ENCODE assay signal across 9 mouse cellular contexts in the genomic region with DNA sequence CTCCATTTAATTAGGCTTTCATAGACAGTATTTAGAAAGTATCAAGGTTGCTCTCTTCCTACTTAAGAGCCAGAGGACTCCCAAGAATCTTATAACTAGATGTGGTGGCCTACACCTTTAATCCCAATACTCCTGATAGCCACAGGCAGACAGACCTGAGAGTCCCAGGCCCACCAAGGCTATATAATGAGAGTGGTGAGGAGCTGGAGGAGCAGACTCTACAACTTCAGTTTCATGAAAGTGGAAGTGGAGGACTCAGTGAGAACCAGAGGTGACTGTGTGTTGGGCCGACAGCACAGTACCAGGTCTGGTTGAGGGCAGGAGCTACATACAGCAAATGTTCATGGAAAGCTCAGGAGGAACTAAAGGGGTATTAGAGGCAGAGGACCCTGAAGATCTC. TPM values are rescaled to one million over a fixed set of nuclear protein-coding genes. Genes with fewer than 3 reads are reported as not detected.
A peak's percentile ranks its signal among the peaks of the same experiment; 100 is the strongest.
DNase-seq lines count a peak whose midpoint lies in the region; ATAC-seq and TF ChIP-seq lines count a peak whose summit lies in the region.
"Had no signal": no experiment of that assay in that cellular context is flagged by ENCODE, and none has a peak within 500 bp of the region (broad histone marks: within the 10 kb centered on the region; RNA-seq: fewer than 3 reads in every experiment).

No protein-coding gene starts in this region.

- DNase-seq in heart, embryonic 10.5 days (ENCODE audit: low spot score): peak; percentile 60
- no peak for DNase-seq in heart, postnatal 4 days
- no peak for DNase-seq in heart, postnatal 0 days (ENCODE audit: low spot score)
- DNase-seq in midbrain, embryonic 10.5 days (ENCODE audit: low spot score): peak; percentile 12
- no peak for DNase-seq in Muller cell, postnatal 12 days (ENCODE audit: inconsistent ontology term)
- no peak for DNase-seq in thymus, adult 2 months
- DNase-seq in thymus, postnatal 10 days (ENCODE audit: low spot score in 2 of 2): no peak

- 96% methylated on average over 1 of the region's 1 CpGs for WGBS in heart, embryonic 10.5 days
- 90% methylated on average over 1 of the region's 1 CpGs for WGBS in bone marrow, adult 2 months
- 92% methylated on average over 1 of the region's 1 CpGs for WGBS in heart, postnatal 0 days
- WGBS in midbrain, embryonic 10.5 days: 93% methylated on average over 1 of the region's 1 CpGs
- WGBS in thymus, adult 2 months: 100% methylated on average over 1 of the region's 1 CpGs

- peaks cover 4% of the 10 kb centered on the region; the same call in 1 of the 2 replicates for H3K36me3 ChIP-seq in heart, embryonic 10.5 days
- H3K36me3 ChIP-seq in heart, postnatal 0 days (replicated peaks; ENCODE audit: control insufficient read depth, insufficient read depth, low read length): 0 out of 2 replicates have a peak, but pooled peaks cover under 1% of the 10 kb centered on the region
- H3K36me3 ChIP-seq in midbrain, embryonic 10.5 days: peaks cover 18% of the 10 kb centered on the region
- no peaks in the 10 kb centered on the region for H3K36me3 ChIP-seq in thymus, adult 2 months (ENCODE audit: control insufficient read depth, insufficient read depth, low read length)

- H3K4me2 ChIP-seq in heart, postnatal 0 days (ENCODE audit: low read depth, low read length): peak overlapping the region; percentile 93

- no peak for TF ChIP-seq CTCF in bone marrow, adult 2 months (IDR thresholded peaks at IDR 0.05; ENCODE audit: control insufficient read depth, insufficient read depth, low read length)
- TF ChIP-seq CTCF in heart, postnatal 0 days (IDR thresholded peaks at IDR 0.05; ENCODE audit: low read depth): no peak; the same call in 1 of the 2 replicates
- TF ChIP-seq CTCF in thymus, adult 2 months (IDR thresholded peaks at IDR 0.05; ENCODE audit: borderline replicate concordance, control insufficient read depth, extremely low read depth, insufficient read depth, low read length, poor library complexity): no peak

- no peaks in the 10 kb centered on the region for H3K9me3 ChIP-seq in heart, embryonic 10.5 days
- no peaks in the 10 kb centered on the region for H3K9me3 ChIP-seq in heart, postnatal 0 days (replicated peaks; ENCODE audit: control insufficient read depth, low read length)
- no peaks in the 10 kb centered on the region for H3K9me3 ChIP-seq in midbrain, embryonic 10.5 days (replicated peaks)

- no peak overlapping the region for H3K9ac ChIP-seq in heart, postnatal 0 days (replicated peaks; ENCODE audit: low read depth, low read length)

- H3K27ac ChIP-seq in heart, embryonic 10.5 days: peak overlapping the region; percentile 89; the same call in 1 of the 2 replicates
- no peak overlapping the region for H3K27ac ChIP-seq in bone marrow, adult 2 months (ENCODE audit: control insufficient read depth, insufficient read depth, low read depth, low read length, poor library complexity)
- H3K27ac ChIP-seq in heart, postnatal 0 days (ENCODE audit: low read depth): no peak overlapping the region
- H3K27ac ChIP-seq in midbrain, embryonic 10.5 days (replicated peaks): peak overlapping the region; percentile 89
- H3K27ac ChIP-seq in thymus, adult 2 months (ENCODE audit: control insufficient read depth, insufficient read depth, low read length): no peak overlapping the region

- no peak for ATAC-seq in heart, postnatal 0 days (ENCODE audit: insufficient read depth, low read depth)

- no peak for TF ChIP-seq POLR2A in bone marrow, adult 2 months (IDR thresholded peaks at IDR 0.05; ENCODE audit: borderline replicate concordance, control insufficient read depth, low read depth, low read length)
- TF ChIP-seq POLR2A in thymus, adult 2 months (IDR thresholded peaks at IDR 0.05; ENCODE audit: control insufficient read depth, extremely low read depth, insufficient read depth, low read length, poor library complexity): no peak

- no peak for TF ChIP-seq EP300 in heart, postnatal 0 days (IDR thresholded peaks at IDR 0.05; ENCODE audit: low read depth)

- peaks cover 9% of the 10 kb centered on the region; the same call in 1 of the 2 replicates for H3K4me1 ChIP-seq in heart, embryonic 10.5 days
- H3K4me1 ChIP-seq in bone marrow, adult 2 months (ENCODE audit: control insufficient read depth, insufficient read depth, low read length): no peaks in the 10 kb centered on the region
- H3K4me1 ChIP-seq in heart, postnatal 0 days (ENCODE audit: control insufficient read depth, insufficient read depth): peaks cover 11% of the 10 kb centered on the region
- H3K4me1 ChIP-seq in midbrain, embryonic 10.5 days: peaks cover 16% of the 10 kb centered on the region
- peaks cover 4% of the 10 kb centered on the region for H3K4me1 ChIP-seq in thymus, adult 2 months (replicated peaks; ENCODE audit: control insufficient read depth, insufficient read depth, low read length)

- no peaks in the 10 kb centered on the region for H3K27me3 ChIP-seq in heart, embryonic 10.5 days (ENCODE audit: insufficient read depth, poor library complexity, severe bottlenecking)
- no peaks in the 10 kb centered on the region for H3K27me3 ChIP-seq in heart, postnatal 0 days (ENCODE audit: control insufficient read depth, insufficient read depth, low read length)
- H3K27me3 ChIP-seq in midbrain, embryonic 10.5 days (ENCODE audit: low read depth, poor library complexity, severe bottlenecking): 0 out of 2 replicates have a peak, but pooled peaks cover 6% of the 10 kb centered on the region
- no peaks in the 10 kb centered on the region for H3K27me3 ChIP-seq in thymus, adult 2 months (ENCODE audit: control insufficient read depth, insufficient read depth, low read length)
- H3K27me3 ChIP-seq: Patski had no signal

- peak overlapping the region; percentile 94 for H3K4me3 ChIP-seq in heart, embryonic 10.5 days
- H3K4me3 ChIP-seq in bone marrow, adult 2 months (replicated peaks; ENCODE audit: control insufficient read depth, low read depth, low read length): peak overlapping the region; percentile 76
- peak overlapping the region; percentile 98 for H3K4me3 ChIP-seq in heart, postnatal 0 days (ENCODE audit: low read depth, low read length)
- H3K4me3 ChIP-seq in midbrain, embryonic 10.5 days: peak overlapping the region; percentile 78
- H3K4me3 ChIP-seq in thymus, adult 2 months (ENCODE audit: control insufficient read depth, insufficient read depth, low read length): no peak overlapping the region

RNA-seq across cellular contexts. Expression of a gene that starts 0.5 kb away (rescaled TPM):
- 43.0 and 43.1 TPM in 2 replicates for polyA plus RNA-seq in heart, embryonic 10.5 days (2016; fragmentation: Nextera tagmentation; extraction: Ambion mirVana)
- total RNA-seq in heart, postnatal 4 days (2021): 10 to 100 TPM; 23.7 to 25.8 TPM
- polyA plus RNA-seq in bone marrow, adult 2 months (2011; ENCODE audit: insufficient read depth, insufficient read length, low replicate concordance, missing spikeins): 8.2 and 12.1 TPM in 2 replicates
- 3.5 and 9.4 TPM in 2 replicates for total RNA-seq in heart, postnatal 0 days (2014; rRNA removed; ENCODE audit: low replicate concordance)
- 37.9 and 44.2 TPM in 2 replicates for polyA plus RNA-seq in heart, postnatal 0 days (2015; fragmentation: Nextera tagmentation; extraction: Ambion mirVana)
- 64.1 and 67.6 TPM in 2 replicates for polyA plus RNA-seq in midbrain, embryonic 10.5 days (2016; fragmentation: Nextera tagmentation; extraction: Ambion mirVana)
- polyA plus RNA-seq in thymus, adult 2 months (2012; rRNA removed): 5.6 and 6.6 TPM in 2 replicates

Comparison
In these comparisons a context has a peak if more than half of its experiments do, and no peak if none do; other contexts are left out.
1. DNase-seq: peak in heart, embryonic 10.5 days (single experiment) and midbrain, embryonic 10.5 days (single experiment); none in heart, postnatal 4 days (single experiment), heart, postnatal 0 days (single experiment), Muller cell, postnatal 12 days (single experiment), thymus, adult 2 months (single experiment) and thymus, postnatal 10 days (0 of 2).
2. H3K27ac ChIP-seq: peak in heart, embryonic 10.5 days (single experiment) and midbrain, embryonic 10.5 days (single experiment); none in bone marrow, adult 2 months (single experiment), heart, postnatal 0 days (single experiment) and thymus, adult 2 months (single experiment).